Mouse (Mus musculus): ENCODE data around the gene Vcp.

GRCm38 (mm10) chr4:43033481-43033880, 33.2 kb upstream of the Vcp start:
- TF ChIP-seq CTCF (conservative IDR thresholded peaks at IDR 0.05; ENCODE audit: low read length) (no peak), NANOG (IDR thresholded peaks at IDR 0.05; ENCODE audit: borderline replicate concordance, low read length) (no peak)

All from E14TG2a.4 (cell line).